Mouse (Mus musculus) lung, adult 18-20 months (tissue): ENCODE measurements around the gene Gpr142.

Source experiments
- DNase-seq, 2 experiments: peaks; one replicate each; pipeline ENCODE4 v3.0.0; 2022; ENCODE audit warnings: mixed read lengths in 2 of 2

Gpr142 gene

GRCm38 (mm10) chr11:114846336-114846735 is 47.6 kb downstream of the Gpr142 start:
- no peak for DNase-seq

- DNase-seq = no peak
These were observed 48.3 kb downstream of the Gpr142 start for GRCm38 (mm10) chr11:114847008-114847407.

- DNase-seq = no peak
These were observed 50.8 kb downstream of the Gpr142 start for GRCm38 (mm10) chr11:114849572-114849971.

- DNase-seq = no peak
These were observed 51.3 kb downstream of the Gpr142 start for GRCm38 (mm10) chr11:114850066-114850451.

- peak in 1 of 2 experiments; percentile 71 for DNase-seq
These were observed 51.9 kb downstream of the Gpr142 start, which contains the start of gene Gprc5c for GRCm38 (mm10) chr11:114850452-114851268. TSS of gene Gprc5c (plus strand) at chr11:114851152.

GRCm38 (mm10) chr11:114851269-114851607 is 52.5 kb downstream of the Gpr142 start:
- DNase-seq = no peak

- peak; percentile 67 to 80 for DNase-seq
These were observed 53.0 kb downstream of the Gpr142 start for GRCm38 (mm10) chr11:114851608-114852310.

- DNase-seq = no peak
These were observed 53.8 kb downstream of the Gpr142 start for GRCm38 (mm10) chr11:114852311-114853173.

- DNase-seq = no peak
These were observed 54.6 kb downstream of the Gpr142 start for GRCm38 (mm10) chr11:114853174-114853838.

GRCm38 (mm10) chr11:114854581-114854980 is 55.9 kb downstream of the Gpr142 start:
- DNase-seq = no peak

GRCm38 (mm10) chr11:114856125-114856524 is 57.4 kb downstream of the Gpr142 start:
- DNase-seq = no peak
